Mouse (Mus musculus): Measurements from ENCODE around the gene Gm5773.
"Not testable (repeated sequence)": the region's sequence is repeated elsewhere in the genome, so short reads cannot be mapped to it uniquely, and the experiment has no call there.

The Gm5773 gene

DNA sequence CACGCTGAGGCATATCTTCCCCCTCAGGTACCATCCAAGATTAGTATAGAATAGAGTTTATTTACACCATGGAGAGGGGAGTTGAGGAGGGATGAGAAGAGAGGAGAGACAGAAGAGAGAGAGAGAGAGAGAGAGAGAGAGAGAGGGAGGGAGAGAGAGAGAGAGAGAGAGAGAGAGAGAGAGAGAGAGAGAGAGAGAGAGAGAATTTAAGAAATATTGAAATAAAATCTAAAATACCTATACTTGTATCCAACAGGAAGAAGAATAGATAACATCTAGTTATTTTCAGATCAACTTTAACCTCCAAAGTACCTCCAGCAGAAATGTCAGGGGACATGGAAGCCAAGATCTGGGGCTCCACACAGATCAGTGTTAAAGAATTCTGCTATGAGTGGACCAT, at the start of gene Gm5773:
Gm5773 (plus strand) TSS at position 301 of the 400 bp plus-strand sequence.
- DNase-seq (ENCODE audit: low spot score in 2 of 2) = not testable (repeated sequence)

DNA sequence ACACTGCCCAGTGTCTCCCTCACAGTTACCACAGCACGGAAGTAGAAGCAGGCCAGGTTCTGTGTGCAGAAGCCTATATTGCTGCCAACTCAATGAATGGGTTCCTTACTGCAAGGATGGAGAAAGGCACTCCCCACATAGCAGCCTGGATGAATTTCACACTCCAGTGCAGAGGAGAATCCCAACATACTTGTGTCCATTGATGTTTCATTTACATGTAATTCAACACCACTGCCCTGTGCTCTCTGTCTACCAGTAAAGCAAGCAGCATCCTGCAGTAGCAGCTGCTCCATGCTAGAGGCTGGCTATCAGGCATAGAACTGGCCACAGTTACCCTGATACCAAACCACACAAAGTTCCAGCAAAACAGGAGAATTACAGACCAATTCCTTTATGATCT, 27.3 kb upstream of the Gm5773 start:
- DNase-seq (ENCODE audit: low spot score in 2 of 2) = not testable (repeated sequence)

DNA sequence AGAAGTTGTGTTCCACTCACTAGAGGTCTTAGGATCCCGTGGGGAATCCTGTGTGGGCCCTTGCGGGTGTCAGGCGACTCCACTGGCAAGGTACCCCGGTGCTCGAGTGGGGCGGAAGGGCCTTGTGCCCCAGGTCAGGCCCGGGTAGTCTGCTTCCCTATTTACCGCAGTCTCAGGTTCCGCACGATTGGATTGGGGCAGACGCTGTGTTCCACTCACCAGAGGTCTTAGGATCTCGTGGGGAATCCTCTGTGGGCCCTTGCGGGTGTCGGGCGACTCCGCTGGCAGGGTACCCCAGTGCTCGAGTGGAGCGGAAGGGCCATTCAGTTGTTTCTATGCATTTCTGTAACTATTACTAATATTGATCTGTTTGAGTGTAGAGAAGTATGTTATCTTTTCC, 18.8 kb upstream of the Gm5773 start:
- peak in 1 of 2 experiments; percentile 50 for DNase-seq (ENCODE audit: low spot score in 2 of 2)

DNA sequence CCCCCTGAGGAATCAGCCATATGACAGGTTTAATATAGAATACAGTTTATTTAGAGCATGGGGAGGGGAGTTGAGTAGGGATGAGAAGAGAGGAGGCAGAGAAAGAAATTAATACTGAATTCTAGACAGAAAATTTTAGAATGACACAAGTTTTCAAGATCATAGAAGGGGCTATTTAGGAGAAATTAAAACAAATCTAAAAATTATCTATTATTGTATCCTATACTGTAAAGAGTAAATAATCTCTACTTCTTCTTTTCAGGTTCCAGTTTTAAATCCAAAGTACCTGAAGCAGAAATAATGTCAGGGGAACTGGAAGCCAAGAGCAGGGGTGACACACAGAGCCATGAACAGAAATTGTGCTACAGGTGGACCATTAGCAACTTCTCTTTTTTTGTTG, 23.3 kb downstream of the Gm5773 start, which contains the start of gene Tdpoz4:
Tdpoz4 (plus strand) TSS at position 301 of the 400 bp plus-strand sequence.
- not testable (repeated sequence) for DNase-seq (ENCODE audit: low spot score in 2 of 2)

DNA sequence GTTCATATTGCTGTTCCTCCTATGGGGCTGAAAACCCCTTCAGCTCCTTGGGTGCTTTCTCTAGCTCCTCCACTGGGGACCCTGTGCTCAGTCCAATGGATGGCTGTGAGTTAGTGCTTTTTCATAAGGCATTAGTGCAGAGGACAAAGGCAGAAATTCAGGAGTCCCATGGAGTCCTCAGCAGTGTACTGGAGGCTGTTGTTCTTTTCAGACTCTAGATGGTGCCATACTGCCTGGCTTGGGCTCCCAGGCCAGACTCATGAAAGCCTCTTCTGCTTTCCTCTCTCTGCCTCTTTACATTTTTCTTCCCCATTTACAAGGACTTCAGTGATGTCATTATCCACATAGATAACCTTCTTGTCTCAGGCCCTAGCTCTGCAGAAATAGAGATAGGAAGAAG, 40.5 kb downstream of the Gm5773 start:
- DNase-seq (ENCODE audit: low spot score in 2 of 2) = not testable (repeated sequence)

Data from spleen, postnatal 4 days (tissue).